Mouse (Mus musculus) intestine, embryonic 15.5 days (tissue): ENCODE data around the gene Rreb1. TPM values are rescaled to one million over a fixed set of nuclear protein-coding genes. Genes with fewer than 3 reads are reported as not detected.
A peak's percentile ranks its signal among the peaks of the same experiment; 100 is the strongest.

ENCODE experiments used
- ATAC-seq: fragments of 200-750 bp; cut with Nextera tagmentation; 2 replicates; pipeline ENCODE4 v1.8.0; 2017; ENCODE audit warnings: moderate TSS enrichment, moderate library complexity
- H3K27ac ChIP-seq: fragments of 300-500 bp; sonication (generic); 2 replicates; pipeline ENCODE4 v1.5.1; 2015; ENCODE audit warnings: mild to moderate bottlenecking, inconsistent platforms
- H3K27me3 ChIP-seq: fragments of 300-500 bp; sonication (generic); replicated peaks from 2 replicates; pipeline ENCODE4 v1.6.1; 2015; ENCODE audit warnings: inconsistent platforms
- H3K36me3 ChIP-seq: fragments of 300-500 bp; sonication (generic); 2 replicates; pipeline ENCODE4 v1.6.1; 2015; ENCODE audit warnings: inconsistent platforms
- H3K4me1 ChIP-seq: fragments of 300-500 bp; sonication (generic); replicated peaks from 2 replicates; pipeline ENCODE4 v1.6.1; 2015; ENCODE audit warnings: inconsistent platforms
- H3K4me2 ChIP-seq: fragments of 300-500 bp; sonication (generic); replicated peaks from 2 replicates; pipeline ENCODE4 v1.6.1; 2015; ENCODE audit warnings: mild to moderate bottlenecking, inconsistent platforms
- H3K4me3 ChIP-seq: fragments of 300-500 bp; sonication (generic); replicated peaks from 2 replicates; pipeline ENCODE4 v1.5.1; 2015; ENCODE audit warnings: inconsistent platforms
- H3K9ac ChIP-seq: fragments of 300-500 bp; sonication (generic); 2 replicates; pipeline ENCODE4 v1.6.1; 2015; ENCODE audit warnings: inconsistent platforms
- H3K9me3 ChIP-seq: fragments of 300-500 bp; sonication (generic); 2 replicates; pipeline ENCODE4 v1.6.1; 2016; ENCODE audit warnings: inconsistent platforms
- WGBS: fragments of 180-500 bp; shearing (Covaris S2); methylation state at CpG from one replicate; pipeline ENCODE4 v1.1.7; 2015; 5-methylcytosine and 5-hydroxymethylcytosine counted together
- polyA plus RNA-seq: library from polyadenylated mRNA; unstranded; fragments of >200 nt; fragmentation: Nextera tagmentation; extraction: Ambion mirVana; gene quantifications from 2 replicates; pipeline ENCODE4 v1.2.1, GENCODE M21; 2015

The Rreb1 gene
- polyA plus RNA-seq, 1 experiment from 2014 or later, result 16.5 TPM

DNA sequence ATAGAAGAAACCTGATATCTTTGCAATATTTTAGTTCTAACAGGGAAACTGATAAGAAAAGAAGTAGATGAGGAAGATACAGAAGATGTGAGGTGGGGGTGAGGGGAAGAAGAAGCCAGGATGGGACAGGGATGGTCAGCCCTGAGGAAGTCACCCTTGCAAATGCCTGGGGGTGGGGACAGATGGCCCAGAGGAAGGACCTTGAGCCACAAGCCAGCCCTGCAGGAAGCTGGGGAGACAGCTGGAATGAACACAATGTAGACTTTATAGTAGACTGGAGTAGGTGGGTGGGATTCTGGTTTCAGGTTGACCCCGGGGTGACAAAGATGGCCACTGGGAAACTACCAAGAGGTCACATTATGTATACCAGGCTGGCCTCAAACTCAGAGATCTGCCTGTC, 176.1 kb downstream of the Rreb1 start:
- Histone ChIP-seq H3K9me3 (no peaks in the 10 kb centered on the region), H3K36me3 (0 out of 2 replicates have a peak, but pooled peaks cover 12% of the 10 kb centered on the region), H3K27me3 (no peaks in the 10 kb centered on the region), H3K9ac (no peak overlapping the region), H3K4me3 (no peak overlapping the region), H3K4me1 (no peaks in the 10 kb centered on the region), H3K4me2 (no peak overlapping the region), H3K27ac (no peak overlapping the region)
- 87% methylated on average over 1 of the region's 1 CpGs for WGBS
- ATAC-seq, result no peak

DNA sequence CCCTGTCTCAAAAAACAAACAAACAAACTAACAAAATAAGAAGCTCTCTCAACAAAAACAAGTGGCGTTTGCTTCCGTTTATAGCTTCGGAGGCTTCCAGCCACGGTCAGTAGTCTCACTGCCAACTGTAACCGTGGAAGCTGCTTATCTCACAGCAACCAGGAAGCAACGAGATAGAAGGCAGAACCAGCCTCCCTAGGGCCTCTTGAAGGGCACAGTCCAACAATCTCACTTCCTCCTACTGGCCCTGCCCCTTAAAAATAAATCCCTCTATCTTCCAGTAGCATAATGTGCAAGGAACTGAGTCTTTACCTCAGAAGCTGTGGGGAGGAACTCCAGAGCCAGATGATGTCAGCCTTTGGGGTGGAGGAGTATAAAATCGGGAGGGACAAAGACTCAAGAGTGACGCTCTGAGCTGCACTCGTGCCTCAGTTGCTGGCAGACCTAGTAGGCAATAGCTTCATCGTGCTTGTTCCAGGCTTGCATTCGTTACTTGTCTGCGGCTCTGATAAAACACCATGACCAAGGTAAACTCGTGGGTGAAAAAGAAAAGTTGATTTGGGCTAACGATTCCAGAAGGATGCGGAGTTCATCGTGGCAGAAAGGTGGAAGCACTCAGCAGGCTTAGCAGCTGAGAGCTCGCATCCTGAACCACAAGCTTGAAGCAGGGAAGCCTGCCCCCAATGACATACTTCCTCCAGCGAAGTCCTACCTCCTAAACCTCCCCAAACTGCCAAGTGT, 180.5 kb downstream of the Rreb1 start:
- Histone ChIP-seq H3K9me3 (no peaks in the 10 kb centered on the region), H3K4me1 (peaks cover 1% of the 10 kb centered on the region; the same call in 1 of the 2 replicates), H3K4me3 (no peak overlapping the region), H3K27ac (no peak overlapping the region), H3K36me3 (no peaks in the 10 kb centered on the region), H3K27me3 (no peaks in the 10 kb centered on the region), H3K4me2 (no peak overlapping the region), H3K9ac (no peak overlapping the region)
- WGBS, result 83% methylated on average over 18 of the region's 18 CpGs
- peak; percentile 43; the same call in 1 of the 2 replicates for ATAC-seq

DNA sequence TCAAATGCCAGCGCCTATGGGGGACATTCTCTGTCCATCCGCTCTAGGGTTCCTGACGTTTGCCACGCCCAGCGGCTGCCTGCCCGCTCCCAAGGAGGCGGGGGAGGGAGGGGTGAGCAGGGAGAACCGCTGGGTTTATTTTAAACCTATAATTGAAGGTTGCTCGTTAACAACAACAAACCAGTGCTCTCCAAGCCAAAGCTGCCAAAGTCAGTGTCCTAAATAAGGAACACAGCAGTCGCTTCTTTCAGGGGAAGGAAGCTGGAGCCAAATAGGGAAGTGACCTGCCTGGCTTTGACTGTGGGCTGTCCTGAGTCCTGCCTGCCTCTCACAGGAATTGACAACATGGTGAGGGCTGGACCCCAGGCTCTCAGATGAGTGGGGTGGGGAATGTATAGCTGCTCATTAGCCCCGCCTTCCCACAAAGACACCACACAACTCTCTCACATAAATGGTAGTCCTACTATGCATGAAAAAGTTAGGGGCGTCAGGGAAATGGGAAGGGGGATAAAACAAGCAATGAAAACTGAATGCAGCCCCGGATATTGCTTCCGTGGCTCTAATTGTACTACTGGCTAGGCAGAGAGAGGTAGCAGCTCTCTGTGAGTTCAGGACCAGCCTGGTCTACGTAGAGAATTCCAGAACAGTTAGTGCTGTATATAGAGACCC, 181.2 kb downstream of the Rreb1 start:
- no peak overlapping the region for H3K9ac ChIP-seq
- no peak for ATAC-seq
- no peak overlapping the region for H3K4me2 ChIP-seq
- 78% methylated on average over 15 of the region's 15 CpGs for WGBS
- H3K27me3 ChIP-seq, result no peaks in the 10 kb centered on the region
- H3K27ac ChIP-seq, result no peak overlapping the region
- H3K36me3 ChIP-seq, result no peaks in the 10 kb centered on the region
- no peak overlapping the region for H3K4me3 ChIP-seq
- no peaks in the 10 kb centered on the region for H3K9me3 ChIP-seq
- peaks cover 8% of the 10 kb centered on the region; the same call in 1 of the 2 replicates for H3K4me1 ChIP-seq

DNA sequence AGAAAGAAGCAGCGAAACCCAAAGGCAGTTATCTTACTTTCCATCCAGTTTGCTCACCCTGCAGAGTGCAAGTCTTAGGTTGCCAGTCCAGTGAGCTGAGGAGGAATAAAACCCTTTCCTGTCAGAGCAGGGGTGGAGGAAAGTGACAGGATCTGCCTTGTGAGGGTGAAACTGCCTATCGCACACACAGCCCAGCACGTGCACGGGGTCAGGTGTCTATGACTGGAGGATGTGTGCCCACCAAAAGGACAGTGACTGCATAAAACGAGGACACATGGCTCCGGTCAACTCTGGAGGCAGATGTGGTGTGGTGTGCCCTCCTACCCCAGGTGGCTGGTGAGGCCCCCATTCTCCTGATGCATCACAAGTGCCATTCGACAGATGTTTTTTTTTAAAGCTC, 181.7 kb downstream of the Rreb1 start:
- no peak overlapping the region for H3K27ac ChIP-seq
- H3K27me3 ChIP-seq, result no peaks in the 10 kb centered on the region
- no peak for ATAC-seq
- H3K4me2 ChIP-seq, result no peak overlapping the region
- no peaks in the 10 kb centered on the region for H3K9me3 ChIP-seq
- H3K4me3 ChIP-seq, result no peak overlapping the region
- H3K4me1 ChIP-seq, result peaks cover 13% of the 10 kb centered on the region; the same call in 1 of the 2 replicates
- no peaks in the 10 kb centered on the region for H3K36me3 ChIP-seq
- 86% methylated on average over 7 of the region's 7 CpGs for WGBS
- no peak overlapping the region for H3K9ac ChIP-seq

DNA sequence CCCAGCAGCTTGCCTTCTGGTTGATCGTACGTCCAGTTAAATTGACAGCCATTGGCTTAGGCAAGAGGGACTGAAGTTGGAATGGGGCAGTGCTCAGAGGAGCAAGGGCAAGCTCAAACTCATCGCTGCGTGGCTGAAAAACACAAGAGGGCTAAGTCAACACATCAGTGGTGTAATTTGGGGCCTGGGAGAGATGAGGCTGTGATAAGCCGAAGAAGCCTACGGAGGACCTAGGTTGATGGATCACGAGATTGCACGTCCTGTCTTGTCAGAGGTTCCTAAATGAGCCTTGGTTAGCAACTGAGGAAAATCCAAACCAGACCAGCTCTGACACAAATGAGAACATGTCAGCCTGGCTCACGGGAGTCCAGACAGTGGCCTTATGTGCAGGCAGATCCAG, 184.3 kb downstream of the Rreb1 start:
- H3K9me3 ChIP-seq, result no peaks in the 10 kb centered on the region
- no peak overlapping the region for H3K27ac ChIP-seq
- H3K4me2 ChIP-seq, result no peak overlapping the region
- WGBS, result 76% methylated on average over 9 of the region's 9 CpGs
- H3K36me3 ChIP-seq, result no peaks in the 10 kb centered on the region
- H3K4me1 ChIP-seq, result peaks cover 35% of the 10 kb centered on the region
- no peaks in the 10 kb centered on the region for H3K27me3 ChIP-seq
- H3K9ac ChIP-seq, result no peak overlapping the region
- no peak for ATAC-seq
- no peak overlapping the region for H3K4me3 ChIP-seq

DNA sequence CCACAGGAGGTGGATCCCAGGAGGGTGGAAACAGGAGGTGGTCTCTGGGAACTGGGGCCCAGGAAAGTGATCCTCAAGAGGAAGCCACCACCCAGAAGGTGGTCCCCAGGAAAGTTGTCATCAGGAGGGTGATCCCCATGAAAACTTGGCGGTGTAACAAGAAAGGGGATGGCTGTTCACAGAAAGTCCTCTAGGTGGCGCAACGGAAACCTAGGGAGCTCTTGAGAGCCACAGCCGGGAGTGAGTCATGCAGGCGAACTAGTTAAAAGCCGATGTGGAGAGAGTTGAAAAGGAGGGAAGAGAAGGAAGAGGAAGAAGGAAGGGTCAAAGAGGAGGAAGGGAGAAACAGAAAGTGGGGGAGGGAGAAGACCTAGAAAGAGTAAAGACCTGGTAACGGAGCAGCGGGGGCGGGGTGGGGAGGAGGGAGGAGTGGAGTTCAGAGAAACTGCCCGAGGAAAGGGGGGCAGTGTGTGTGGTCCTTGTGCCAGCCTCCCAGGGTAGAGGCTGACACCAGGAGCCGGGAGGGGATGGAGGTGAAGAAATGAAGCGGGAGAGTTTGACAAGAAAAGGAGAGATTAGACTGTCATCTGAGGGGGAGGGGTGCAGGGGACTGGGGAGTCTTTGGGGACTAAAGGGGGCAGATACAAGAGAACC, 185.3 kb downstream of the Rreb1 start:
- 3% methylated on average over 12 of the region's 12 CpGs for WGBS
- Histone ChIP-seq H3K4me1 (peaks cover 37% of the 10 kb centered on the region), H3K9ac (peak overlapping the region; percentile 40; the same call in 1 of the 2 replicates), H3K4me2 (peak overlapping the region; percentile 72), H3K27me3 (no peaks in the 10 kb centered on the region), H3K4me3 (peak overlapping the region; percentile 42), H3K9me3 (no peaks in the 10 kb centered on the region), H3K27ac (no peak overlapping the region), H3K36me3 (no peaks in the 10 kb centered on the region)
- peak; percentile 48; the same call in 1 of the 2 replicates for ATAC-seq

DNA sequence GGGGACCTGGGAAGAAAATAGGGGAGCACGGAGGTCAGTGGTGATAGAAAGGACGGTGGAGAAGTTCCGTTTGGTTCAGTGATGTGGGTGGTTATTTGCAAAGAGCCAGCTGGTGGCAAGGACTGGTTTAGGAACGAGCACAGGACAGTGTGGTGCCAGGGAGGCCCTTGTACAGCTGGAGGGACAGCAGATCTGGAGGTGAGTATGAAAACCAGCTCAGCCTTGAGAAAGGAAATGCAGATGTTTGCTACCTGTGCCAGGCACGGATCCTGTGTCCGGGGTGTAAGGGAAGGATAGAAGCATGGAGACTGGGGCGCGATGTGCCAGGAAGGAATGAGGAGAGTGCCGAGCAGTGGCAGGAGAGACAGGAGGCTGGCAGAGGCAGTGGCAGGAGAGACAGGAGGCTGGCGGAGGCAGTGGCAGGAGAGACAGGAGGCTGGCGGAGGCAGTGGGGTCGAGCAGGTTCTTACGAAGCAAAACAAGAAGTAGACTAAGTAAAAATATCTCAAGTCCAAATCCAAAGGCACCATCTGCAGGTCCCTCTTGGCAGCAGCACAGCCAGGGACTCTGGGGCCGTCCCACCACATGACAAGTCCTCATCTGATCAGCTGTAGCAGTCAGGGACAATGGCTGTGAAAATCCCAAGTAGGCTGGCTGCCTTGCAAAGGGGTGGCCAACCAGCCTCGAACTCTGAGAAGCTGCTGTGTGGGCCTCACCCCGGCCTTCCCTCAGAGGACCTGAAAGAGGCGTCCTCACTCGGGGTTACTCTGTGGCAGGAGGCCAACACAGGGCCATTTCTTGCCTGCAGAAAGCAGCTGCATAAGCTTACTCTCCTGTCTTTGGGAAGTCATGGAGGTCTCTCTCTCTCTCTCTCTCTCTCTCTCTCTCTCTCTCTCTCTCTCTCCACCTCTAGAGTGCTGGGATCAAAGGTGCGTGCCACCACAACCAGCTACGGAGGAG, 186.2 kb downstream of the Rreb1 start:
- H3K4me3 ChIP-seq, result peak overlapping the region; percentile 42; the same call in 1 of the 2 replicates
- no peaks in the 10 kb centered on the region for H3K36me3 ChIP-seq
- H3K27me3 ChIP-seq, result no peaks in the 10 kb centered on the region
- no peak overlapping the region for H3K9ac ChIP-seq
- no peak for ATAC-seq
- peak overlapping the region; percentile 72 for H3K4me2 ChIP-seq
- H3K9me3 ChIP-seq, result no peaks in the 10 kb centered on the region
- H3K27ac ChIP-seq, result no peak overlapping the region
- peaks cover 37% of the 10 kb centered on the region for H3K4me1 ChIP-seq
- 59% methylated on average over 20 of the region's 20 CpGs for WGBS

DNA sequence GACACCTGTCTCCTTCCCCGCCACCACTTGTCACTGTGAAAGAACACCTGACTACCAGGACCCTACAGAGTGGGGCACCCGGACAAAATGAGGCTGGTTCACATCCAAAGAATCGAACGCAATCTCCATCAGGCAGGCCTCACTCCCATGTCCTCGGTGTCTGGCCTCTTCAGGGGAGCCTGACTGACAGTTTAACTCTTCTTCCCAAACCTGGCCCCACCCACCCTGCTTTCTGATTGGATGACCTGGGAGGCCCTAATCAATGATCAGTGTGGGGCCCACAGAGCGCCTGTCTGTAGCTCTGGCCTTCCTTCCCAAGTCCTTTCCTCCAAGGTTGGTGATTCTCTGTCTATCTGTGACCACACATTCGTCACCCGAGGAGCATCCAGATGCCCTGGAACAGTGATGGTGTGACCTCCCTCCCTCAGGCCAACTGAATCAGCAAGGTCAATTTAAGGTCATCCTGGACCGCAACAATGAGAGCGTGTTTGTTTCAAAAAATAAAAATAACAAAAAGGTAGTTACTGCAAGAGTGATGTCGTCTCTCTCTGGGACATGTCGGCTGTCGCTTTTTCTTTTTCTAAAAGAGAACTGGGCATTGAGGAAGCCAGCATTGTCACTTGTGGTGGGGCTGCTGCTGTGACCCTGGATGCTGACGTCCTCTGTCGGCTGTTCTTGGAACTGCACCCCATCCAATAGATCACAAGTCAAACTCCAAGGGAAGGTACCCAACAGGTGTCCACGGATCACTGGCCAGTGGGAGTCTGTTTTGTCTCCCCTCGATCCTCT, 187.1 kb downstream of the Rreb1 start:
- peak; percentile 40 for ATAC-seq
- 52% methylated on average over 17 of the region's 17 CpGs for WGBS
- H3K4me1 ChIP-seq, result peaks cover 37% of the 10 kb centered on the region

DNA sequence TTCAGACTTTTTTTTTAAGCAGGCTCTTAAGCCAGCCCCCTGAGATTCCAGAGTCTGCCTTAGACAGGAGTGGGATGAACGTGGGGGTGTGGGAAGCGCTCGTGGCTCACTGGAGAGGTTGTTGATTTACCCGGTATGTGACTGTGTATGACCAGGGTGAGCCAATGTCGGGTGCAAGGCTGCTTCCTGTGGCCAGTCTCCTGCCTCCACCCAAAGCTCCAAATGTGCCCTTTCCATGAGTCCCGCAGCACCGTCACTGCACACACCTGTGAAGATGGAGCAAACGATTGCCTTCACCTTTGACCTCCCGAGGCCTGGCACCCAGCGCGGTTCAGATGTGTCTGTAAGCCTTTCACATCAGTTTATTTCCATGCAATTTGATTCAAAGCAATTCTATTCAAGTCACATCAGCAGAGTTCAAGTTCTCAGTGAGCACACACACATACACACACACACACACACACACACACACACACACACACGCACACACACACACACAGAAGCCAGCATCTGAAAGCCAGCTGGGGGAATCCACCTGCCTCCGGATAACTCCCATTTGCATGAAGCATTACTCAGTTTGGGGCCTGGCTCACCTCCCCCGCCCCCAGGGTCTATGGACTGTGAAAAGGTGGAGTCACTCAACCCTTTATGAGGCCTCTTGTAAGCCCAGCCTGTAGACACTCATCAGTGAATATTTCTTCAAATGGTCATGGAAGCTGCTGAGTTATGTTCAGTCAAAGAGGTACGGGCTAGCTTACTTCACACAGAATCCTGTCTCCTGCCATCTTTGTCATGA, 188.3 kb downstream of the Rreb1 start:
- Histone ChIP-seq H3K36me3 (no peaks in the 10 kb centered on the region), H3K27me3 (no peaks in the 10 kb centered on the region), H3K27ac (no peak overlapping the region), H3K4me1 (peaks cover 41% of the 10 kb centered on the region), H3K9me3 (no peaks in the 10 kb centered on the region), H3K4me3 (no peak overlapping the region), H3K4me2 (no peak overlapping the region), H3K9ac (no peak overlapping the region)
- ATAC-seq, result peak; percentile 18; the same call in 1 of the 2 replicates
- 65% methylated on average over 15 of the region's 15 CpGs for WGBS

More for the DNA sequence above, 187.1 kb downstream of the Rreb1 start:
- H3K4me3 ChIP-seq, result no peak overlapping the region
- H3K4me2 ChIP-seq, result no peak overlapping the region
- no peaks in the 10 kb centered on the region for H3K9me3 ChIP-seq
- H3K9ac ChIP-seq, result no peak overlapping the region
- H3K27ac ChIP-seq, result no peak overlapping the region
- H3K27me3 ChIP-seq, result no peaks in the 10 kb centered on the region
- no peaks in the 10 kb centered on the region for H3K36me3 ChIP-seq

DNA sequence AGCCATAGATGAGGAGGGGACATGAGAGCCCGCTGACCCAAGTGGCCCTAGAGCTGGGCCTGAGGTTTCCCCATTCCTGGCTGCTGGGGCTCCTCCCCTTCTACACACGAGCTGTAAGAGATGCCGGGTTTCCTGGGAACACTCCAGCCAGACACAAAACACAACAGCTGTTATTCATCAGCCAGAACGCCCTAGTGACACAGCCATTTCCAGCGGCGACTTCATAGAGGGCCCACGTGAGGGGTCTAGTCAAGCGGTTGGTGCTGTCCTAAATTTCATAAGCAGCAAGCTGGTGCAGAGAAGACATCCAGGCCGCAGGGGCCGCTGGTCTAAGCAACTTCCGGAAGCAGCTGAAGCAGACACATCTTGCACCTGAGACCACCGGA, 188.8 kb downstream of the Rreb1 start:
- H3K27ac ChIP-seq, result no peak overlapping the region
- no peaks in the 10 kb centered on the region for H3K36me3 ChIP-seq
- H3K4me3 ChIP-seq, result no peak overlapping the region
- H3K9ac ChIP-seq, result no peak overlapping the region
- WGBS, result 34% methylated on average over 12 of the region's 12 CpGs
- no peaks in the 10 kb centered on the region for H3K27me3 ChIP-seq
- H3K4me2 ChIP-seq, result no peak overlapping the region
- peaks cover 41% of the 10 kb centered on the region for H3K4me1 ChIP-seq
- ATAC-seq, result peak; percentile 9; the same call in 1 of the 2 replicates
- no peaks in the 10 kb centered on the region for H3K9me3 ChIP-seq
